Mouse (Mus musculus) stomach, postnatal 0 days (tissue): ENCODE measurements around the gene Gm29797. TPM values are rescaled to one million over a fixed set of nuclear protein-coding genes. Genes with fewer than 3 reads are reported as not detected.

ENCODE experiments used
- ATAC-seq: fragments of 200-750 bp; cut with Nextera tagmentation; 2 replicates; pipeline ENCODE4 v1.8.0; 2017; ENCODE audit not compliant: low FRiP score, low TSS enrichment
- DNase-seq: peaks from one replicate; pipeline ENCODE4 v3.0.0-alpha.2; 2016; ENCODE audit warnings: low spot score
- H3K27ac ChIP-seq: fragments of 300-500 bp; sonication (generic); replicated peaks from 2 replicates; pipeline ENCODE4 v1.5.1; 2014; ENCODE audit warnings: mild to moderate bottlenecking, control low read depth
- H3K27me3 ChIP-seq: fragments of 300-500 bp; sonication (generic); 2 replicates; pipeline ENCODE4 v1.6.1; 2014; ENCODE audit warnings: low read length; ENCODE audit not compliant: control insufficient read depth, insufficient read depth
- H3K36me3 ChIP-seq: fragments of 300-500 bp; sonication (generic); 2 replicates; pipeline ENCODE4 v1.6.1; 2014; ENCODE audit warnings: low read length, mixed read lengths; ENCODE audit not compliant: control insufficient read depth, insufficient read depth
- H3K4me1 ChIP-seq: fragments of 300-500 bp; sonication (generic); replicated peaks from 2 replicates; pipeline ENCODE4 v1.6.1; 2014; ENCODE audit warnings: antibody characterized with exemption; ENCODE audit not compliant: control insufficient read depth, insufficient read depth
- H3K4me2 ChIP-seq: fragments of 300-500 bp; sonication (generic); replicated peaks from 2 replicates; pipeline ENCODE4 v1.6.1; 2014; ENCODE audit warnings: low read depth, mild to moderate bottlenecking, control low read depth, moderate library complexity
- H3K4me3 ChIP-seq: fragments of 300-500 bp; sonication (generic); 2 replicates; pipeline ENCODE4 v1.5.1; 2014; ENCODE audit warnings: low read depth, low read length, control low read depth
- H3K9ac ChIP-seq: fragments of 300-500 bp; sonication (generic); 2 replicates; pipeline ENCODE4 v1.6.1; 2014; ENCODE audit warnings: mild to moderate bottlenecking, low read length, control low read depth, mixed read lengths
- H3K9me3 ChIP-seq: fragments of 300-500 bp; sonication (generic); 2 replicates; pipeline ENCODE4 v1.6.1; 2016; ENCODE audit warnings: low read length; ENCODE audit not compliant: control insufficient read depth
- CTCF ChIP-seq: IDR thresholded peaks from 2 replicates; pipeline ENCODE4 v1.5.1; 2016; ENCODE audit warnings: antibody characterized with exemption, low read depth, mild to moderate bottlenecking, moderate library complexity
- EP300 ChIP-seq: optimal IDR thresholded peaks from 2 replicates; pipeline ENCODE3; 2016; ENCODE audit warnings: antibody characterized with exemption
- WGBS: fragments of 180-500 bp; shearing (Covaris S2); extraction: QIAGEN DNeasy Blood & Tissue Kit; methylation state at CpG from one replicate; pipeline ENCODE4 v1.1.7; 2014; 5-methylcytosine and 5-hydroxymethylcytosine counted together
- polyA plus RNA-seq: library from polyadenylated mRNA; unstranded; fragments of >200 nt; fragmentation: Nextera tagmentation; extraction: Ambion mirVana; gene quantifications from 2 replicates; pipeline ENCODE4 v1.2.1, GENCODE M21; 2015

Gene Gm29797
- polyA plus RNA-seq, 1 experiment from 2014 or later: not detected

- 65% methylated on average over 2 of the region's 2 CpGs for WGBS
- Histone ChIP-seq H3K27me3 (no peaks in the 10 kb centered on the region), H3K4me3 (no peak overlapping the region), H3K27ac (no peak overlapping the region), H3K9ac (no peak overlapping the region), H3K36me3 (peaks cover 25% of the 10 kb centered on the region), H3K4me1 (no peaks in the 10 kb centered on the region), H3K9me3 (no peaks in the 10 kb centered on the region), H3K4me2 (no peak overlapping the region)
- TF ChIP-seq CTCF (no peak), EP300 (no peak)
- DNase-seq (no peak), ATAC-seq (no peak)
These were observed 607 bp downstream of the Gm29797 start for GRCm38 (mm10) chr2:181657441-181657840.

DNA sequence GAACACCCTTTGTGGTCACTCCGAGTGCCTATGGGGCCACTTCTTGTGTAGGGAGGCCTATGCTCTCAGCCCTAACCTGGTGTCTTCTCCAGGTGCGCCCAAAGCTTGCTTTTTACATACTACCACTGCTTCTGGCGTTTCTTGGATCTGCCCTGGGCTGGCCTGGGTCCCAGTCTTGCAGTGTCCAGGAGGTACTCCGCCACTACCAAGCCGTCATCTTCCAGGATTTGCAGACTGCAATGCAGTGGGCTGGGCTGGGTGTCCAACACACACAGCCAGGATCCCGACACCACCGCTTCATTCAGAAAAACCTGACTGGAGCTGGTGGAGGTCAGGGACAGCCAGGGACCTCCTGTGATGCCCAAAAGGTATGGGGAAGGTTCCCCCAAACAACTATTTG, 1.7 kb downstream of the Gm29797 start:
- H3K4me3 ChIP-seq: no peak overlapping the region
- H3K36me3 ChIP-seq: peaks cover 18% of the 10 kb centered on the region
- no peaks in the 10 kb centered on the region for H3K4me1 ChIP-seq
- H3K27me3 ChIP-seq: no peaks in the 10 kb centered on the region
- no peaks in the 10 kb centered on the region for H3K9me3 ChIP-seq
- TF ChIP-seq CTCF (no peak), EP300 (no peak)
- ATAC-seq (no peak), DNase-seq (no peak)
- H3K9ac ChIP-seq: no peak overlapping the region
- 78% methylated on average over 7 of the region's 7 CpGs for WGBS
- H3K4me2 ChIP-seq: no peak overlapping the region
- no peak overlapping the region for H3K27ac ChIP-seq

- Histone ChIP-seq H3K27me3 (no peaks in the 10 kb centered on the region), H3K4me1 (no peaks in the 10 kb centered on the region), H3K9me3 (no peaks in the 10 kb centered on the region), H3K27ac (0 out of 2 replicates have a peak overlapping the region, but pooled peaks have one; percentile 6), H3K9ac (peak overlapping the region; percentile 8; the same call in 1 of the 2 replicates), H3K36me3 (peaks cover 14% of the 10 kb centered on the region), H3K4me3 (no peak overlapping the region), H3K4me2 (no peak overlapping the region)
- DNase-seq (peak; percentile 63), ATAC-seq (peak; percentile 68)
- WGBS: 40% methylated on average over 17 of the region's 17 CpGs
- no peak for TF ChIP-seq CTCF
- no peak for TF ChIP-seq EP300
These were observed 2.2 kb downstream of the Gm29797 start for GRCm38 (mm10) chr2:181658930-181659555.

GRCm38 (mm10) chr2:181659609-181660055, 2.8 kb downstream of the Gm29797 start:
- Histone ChIP-seq H3K9me3 (no peaks in the 10 kb centered on the region), H3K9ac (no peak overlapping the region), H3K4me1 (no peaks in the 10 kb centered on the region), H3K4me2 (0 out of 2 replicates have a peak overlapping the region, but pooled peaks have one; percentile 14), H3K27ac (0 out of 2 replicates have a peak overlapping the region, but pooled peaks have one; percentile 8), H3K4me3 (no peak overlapping the region), H3K36me3 (peaks cover 14% of the 10 kb centered on the region), H3K27me3 (no peaks in the 10 kb centered on the region)
- ATAC-seq (peak; percentile 85), DNase-seq (peak; percentile 79)
- no peak for TF ChIP-seq EP300
- TF ChIP-seq CTCF: peak; percentile 85
- 12% methylated on average over 9 of the region's 9 CpGs for WGBS

- no peak for DNase-seq
- no peaks in the 10 kb centered on the region for H3K36me3 ChIP-seq
- no peak overlapping the region for H3K4me3 ChIP-seq
- 67% methylated on average over 3 of the region's 3 CpGs for WGBS
- H3K27ac ChIP-seq: 0 out of 2 replicates have a peak overlapping the region, but pooled peaks have one; percentile 14
- TF ChIP-seq CTCF: no peak
- TF ChIP-seq EP300: no peak
- H3K4me2 ChIP-seq: no peak overlapping the region
- H3K27me3 ChIP-seq: no peaks in the 10 kb centered on the region
- no peak for ATAC-seq
- H3K9me3 ChIP-seq: no peaks in the 10 kb centered on the region
- H3K9ac ChIP-seq: no peak overlapping the region
- H3K4me1 ChIP-seq: no peaks in the 10 kb centered on the region
These were observed 5.9 kb downstream of the Gm29797 start for GRCm38 (mm10) chr2:181662620-181663297.

DNA sequence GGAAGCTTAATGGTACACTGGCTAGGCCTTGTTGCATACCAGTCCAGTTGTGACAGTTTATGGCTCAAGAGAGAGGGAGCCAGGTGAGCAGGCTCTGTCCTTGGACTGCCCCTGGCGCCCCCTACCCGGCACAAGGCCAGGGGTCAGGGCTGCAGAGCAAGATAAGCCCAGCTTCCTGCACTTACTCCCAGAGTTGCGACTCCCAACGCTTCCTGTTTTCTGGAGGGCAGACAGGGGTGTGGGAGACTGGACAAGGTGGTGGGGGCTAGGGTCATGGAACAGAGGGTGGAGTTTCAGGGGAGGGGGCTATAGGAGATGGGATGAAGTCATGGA, 6.4 kb downstream of the Gm29797 start:
- H3K36me3 ChIP-seq: no peaks in the 10 kb centered on the region
- H3K27me3 ChIP-seq: no peaks in the 10 kb centered on the region
- H3K4me3 ChIP-seq: no peak overlapping the region
- H3K27ac ChIP-seq: no peak overlapping the region
- H3K9ac ChIP-seq: no peak overlapping the region
- no peak overlapping the region for H3K4me2 ChIP-seq
- 23% methylated on average over 4 of the region's 4 CpGs for WGBS
- no peak for TF ChIP-seq CTCF
- no peak for TF ChIP-seq EP300
- no peaks in the 10 kb centered on the region for H3K9me3 ChIP-seq
- ATAC-seq (no peak), DNase-seq (no peak)
- no peaks in the 10 kb centered on the region for H3K4me1 ChIP-seq
